Mouse (Mus musculus) CH12.LX (cell line): ENCODE measurements at regions not wholly inside any gene's neighbourhood (a gene's known extent, or its start where the extent isn't known, plus 50 kb on each side); places are given as distances from the start of the nearest gene placed in this dataset.

Source experiments
- DNase-seq: peaks from one replicate; pipeline ENCODE4 v3.0.0-alpha.2; 2013; ENCODE audit errors: extremely low read depth
- H3K27ac ChIP-seq: 2 replicates; pipeline ENCODE4 v1.5.1; 2012; ENCODE audit warnings: low read depth, mild to moderate bottlenecking, control low read depth, moderate library complexity; ENCODE audit not compliant: insufficient read depth
- H3K27me3 ChIP-seq: replicated peaks from 2 replicates; pipeline ENCODE3; 2012; ENCODE audit warnings: inconsistent platforms
- H3K36me3 ChIP-seq, 2 experiments: replicated peaks in 1 of 2; 2 replicates each; pipeline versions ENCODE3 to v1.6.1; 2012; ENCODE audit warnings: inconsistent platforms in 1 of 2, low read length in 1 of 2, mild to moderate bottlenecking in 1 of 2, mixed read lengths in 1 of 2, moderate library complexity in 1 of 2; ENCODE audit not compliant: control insufficient read depth in 1 of 2, insufficient read depth in 1 of 2
- H3K4me1 ChIP-seq, 2 experiments: 2 replicates each; pipeline ENCODE4 v1.6.1; 2012; ENCODE audit warnings: inconsistent platforms in 1 of 2, moderate library complexity in 1 of 2; ENCODE audit not compliant: insufficient read depth in 2 of 2, control insufficient read depth in 1 of 2
- H3K4me2 ChIP-seq: 2 replicates; pipeline ENCODE4 v1.6.1; 2012; ENCODE audit warnings: low read depth, mild to moderate bottlenecking, control low read depth; ENCODE audit not compliant: poor library complexity, insufficient read depth, severe bottlenecking
- H3K4me3 ChIP-seq, 3 experiments: fragments of 150-350 bp in 1 of 3; sonication (generic) in 1 of 3; replicated peaks in 1 of 3; 2 replicates each; pipeline versions ENCODE3 to v1.5.1; 2011 to 2012; ENCODE audit warnings: low read depth in 2 of 3, low read length in 2 of 3, mild to moderate bottlenecking in 2 of 3, moderate library complexity in 2 of 3, control low read depth in 1 of 3, improper control_type of control experiment in 1 of 3, inconsistent platforms in 1 of 3, mixed read lengths in 1 of 3; ENCODE audit not compliant: poor library complexity in 1 of 3
- H3K79me2 ChIP-seq: replicated peaks from 2 replicates; pipeline ENCODE4 v1.6.1; 2012; ENCODE audit warnings: mild to moderate bottlenecking, moderate library complexity; ENCODE audit not compliant: control insufficient read depth, poor library complexity, insufficient read depth, severe bottlenecking; ENCODE audit errors: extremely low read depth
- H3K9ac ChIP-seq: 2 replicates; pipeline ENCODE4 v1.6.1; 2012; ENCODE audit warnings: low read depth, mild to moderate bottlenecking, control low read depth, moderate library complexity; ENCODE audit not compliant: insufficient read depth
- H3K9me3 ChIP-seq: replicated peaks from 2 replicates; pipeline ENCODE3; 2012; ENCODE audit warnings: low read length, inconsistent platforms, mixed read lengths
- BHLHE40 ChIP-seq: IDR thresholded peaks from 2 replicates; pipeline ENCODE4 v1.6.1; 2011; ENCODE audit warnings: mild to moderate bottlenecking, low read depth, low read length, improper control_type of control experiment
- CHD2 ChIP-seq: IDR thresholded peaks from 2 replicates; pipeline ENCODE4 v1.6.1; 2011; ENCODE audit warnings: low read length, improper control_type of control experiment
- CTCF ChIP-seq, 2 experiments: IDR thresholded peaks in 1 of 2; conservative IDR thresholded peaks in 1 of 2; 2 replicates each; pipeline ENCODE4 v1.5.1; 2011 to 2012; ENCODE audit warnings: low read depth in 2 of 2, low read length in 2 of 2, improper control_type of control experiment in 1 of 2, inconsistent platforms in 1 of 2, mild to moderate bottlenecking in 1 of 2, moderate library complexity in 1 of 2
- ELF1 ChIP-seq: IDR thresholded peaks from 2 replicates; pipeline ENCODE4 v1.6.1; 2014; ENCODE audit warnings: low read depth, mild to moderate bottlenecking, inconsistent platforms, low read length, improper control_type of control experiment
- EP300 ChIP-seq: IDR thresholded peaks from 2 replicates; pipeline ENCODE4 v1.6.1; 2011; ENCODE audit warnings: low read length, improper control_type of control experiment
- ETS1 ChIP-seq: conservative IDR thresholded peaks from 2 replicates; pipeline ENCODE4 v1.6.1; 2012; ENCODE audit warnings: low read depth, mild to moderate bottlenecking, inconsistent platforms, low read length, improper control_type of control experiment, moderate library complexity
- GABPA ChIP-seq: IDR thresholded peaks from 2 replicates; pipeline ENCODE4 v1.6.1; 2012; ENCODE audit warnings: low read depth, low read length, improper control_type of control experiment, inconsistent platforms; ENCODE audit not compliant: insufficient replicate concordance
- HCFC1 ChIP-seq: IDR thresholded peaks from 2 replicates; pipeline ENCODE4 v1.6.1; 2012; ENCODE audit warnings: low read depth, mild to moderate bottlenecking, inconsistent platforms, low read length, improper control_type of control experiment
- IRF4 ChIP-seq: IDR thresholded peaks from 2 replicates; pipeline ENCODE4 v1.6.1; 2014; ENCODE audit warnings: low read depth, mild to moderate bottlenecking, inconsistent platforms, low read length, improper control_type of control experiment
- JUN ChIP-seq: IDR thresholded peaks from 2 replicates; pipeline ENCODE4 v1.6.1; 2011; ENCODE audit warnings: low read depth, mild to moderate bottlenecking, low read length, improper control_type of control experiment, moderate library complexity; ENCODE audit not compliant: insufficient read depth
- JUND ChIP-seq: conservative IDR thresholded peaks from 2 replicates; pipeline ENCODE4 v1.6.1; 2011; ENCODE audit warnings: low read depth, low read length, improper control_type of control experiment
- KAT2A ChIP-seq: IDR thresholded peaks from 2 replicates; pipeline ENCODE4 v1.6.1; 2012; ENCODE audit warnings: low read length, improper control_type of control experiment, inconsistent platforms; ENCODE audit not compliant: insufficient replicate concordance
- MAFK ChIP-seq: IDR thresholded peaks from 2 replicates; pipeline ENCODE4 v1.6.1; 2011; ENCODE audit warnings: low read length, improper control_type of control experiment; ENCODE audit not compliant: insufficient replicate concordance
- MAZ ChIP-seq: IDR thresholded peaks from 2 replicates; pipeline ENCODE4 v1.6.1; 2012; ENCODE audit warnings: low read depth, mild to moderate bottlenecking, inconsistent platforms, low read length, improper control_type of control experiment, moderate library complexity
- NELFE ChIP-seq: IDR thresholded peaks from 2 replicates; pipeline ENCODE4 v1.6.1; 2011; ENCODE audit warnings: low read depth, low read length, improper control_type of control experiment
- NRF1 ChIP-seq: IDR thresholded peaks from 2 replicates; pipeline ENCODE4 v1.6.1; 2014; ENCODE audit warnings: low read depth, mild to moderate bottlenecking, inconsistent platforms, low read length, improper control_type of control experiment, moderate library complexity
- POLR2A ChIP-seq: IDR thresholded peaks from 2 replicates; pipeline ENCODE4 v1.6.1; 2011; ENCODE audit warnings: low read depth, mild to moderate bottlenecking, improper control_type of control experiment, low read length
- TBP ChIP-seq: conservative IDR thresholded peaks from 2 replicates; pipeline ENCODE4 v1.6.1; 2011; ENCODE audit warnings: low read depth, low read length, improper control_type of control experiment
- TCF12 ChIP-seq: IDR thresholded peaks from 2 replicates; pipeline ENCODE4 v1.6.1; 2014; ENCODE audit warnings: low read depth, mild to moderate bottlenecking, inconsistent platforms, low read length, improper control_type of control experiment
- UBTF ChIP-seq: IDR thresholded peaks from 2 replicates; pipeline ENCODE4 v1.6.1; 2012; ENCODE audit warnings: low read depth, mild to moderate bottlenecking, inconsistent platforms, low read length, improper control_type of control experiment, moderate library complexity
- USF1 ChIP-seq: IDR thresholded peaks from 2 replicates; pipeline ENCODE4 v1.6.1; 2014; ENCODE audit warnings: low read depth, mild to moderate bottlenecking, inconsistent platforms, low read length, improper control_type of control experiment
- ZKSCAN1 ChIP-seq: IDR thresholded peaks from 2 replicates; pipeline ENCODE4 v1.6.1; 2012; ENCODE audit warnings: low read depth, inconsistent platforms, low read length, improper control_type of control experiment, borderline replicate concordance
- dilution Hi-C: fragments of 300-500 bp; cut with MboI; formaldehyde crosslinking; loops from 2 replicates; pipeline ENCODE4 v1.14.3; 2020; ENCODE audit warnings: low sequenced_read_pairs; ENCODE audit not compliant: extremely low pct_unique_long_range_greater_than_20kb, extremely low pct_ligation_motif_present
- in situ Hi-C: fragments of 300-500 bp; cut with MboI; formaldehyde crosslinking; loops from 3 replicates; pipeline ENCODE4 v1.14.3; 2019; ENCODE audit warnings: low sequenced_read_pairs, low pct_ligation_motif_present, low pct_unique_long_range_greater_than_20kb, mixed read lengths

- no peak for TF ChIP-seq TBP
- TF ChIP-seq HCFC1 = no peak
- TF ChIP-seq CHD2 = no peak
- no peak for TF ChIP-seq USF1
- TF ChIP-seq ZKSCAN1 = no peak
- no peak for TF ChIP-seq MAFK
- no peak for TF ChIP-seq POLR2A
- no peak for TF ChIP-seq BHLHE40
- no peak for TF ChIP-seq GABPA
- TF ChIP-seq NRF1 = no peak
- no peak for TF ChIP-seq JUND
- no peak for TF ChIP-seq MAZ
- no peak for TF ChIP-seq UBTF
- TF ChIP-seq TCF12 = no peak
- TF ChIP-seq ELF1 = no peak
- no peak for TF ChIP-seq IRF4
- TF ChIP-seq NELFE = no peak
- TF ChIP-seq ETS1 = no peak
- H3K4me1 ChIP-seq = no peaks in the 10 kb centered on the region
- H3K4me3 ChIP-seq = no peak overlapping the region
- no peak overlapping the region for H3K4me2 ChIP-seq
- in situ Hi-C loops (no loop called here), dilution Hi-C loops (no loop called here)
- H3K27ac ChIP-seq = no peak overlapping the region
- no peaks in the 10 kb centered on the region for H3K9me3 ChIP-seq
- no peak overlapping the region for H3K9ac ChIP-seq
- no peaks in the 10 kb centered on the region for H3K27me3 ChIP-seq
- H3K79me2 ChIP-seq = no peaks in the 10 kb centered on the region
- no peak for DNase-seq
- no peaks in the 10 kb centered on the region for H3K36me3 ChIP-seq
These were observed 123.4 kb upstream of the AI593442 start for GRCm38 (mm10) chr9:52802969-52803368.

GRCm38 (mm10) chr9:52801801-52802200 lies 122.2 kb upstream of the AI593442 start:
- no peaks in the 10 kb centered on the region for H3K27me3 ChIP-seq
- no peaks in the 10 kb centered on the region for H3K79me2 ChIP-seq
- in situ Hi-C loops = no loop called here
- no peaks in the 10 kb centered on the region for H3K9me3 ChIP-seq
- dilution Hi-C loops = no loop called here
- no peaks in the 10 kb centered on the region for H3K4me1 ChIP-seq
- no peak overlapping the region for H3K4me2 ChIP-seq
- H3K9ac ChIP-seq = no peak overlapping the region
- DNase-seq = no peak
- no peaks in the 10 kb centered on the region for H3K36me3 ChIP-seq
- H3K27ac ChIP-seq = no peak overlapping the region
- no peak for TF ChIP-seq EP300
- no peak for TF ChIP-seq JUND
- TF ChIP-seq CHD2 = no peak
- TF ChIP-seq CTCF (conservative IDR thresholded peaks at IDR 0.05 in 1 of 2, IDR thresholded peaks at IDR 0.05 in 1 of 2; ENCODE audit: low read depth in 2 of 2, low read length in 2 of 2) = no peak
- no peak for TF ChIP-seq KAT2A
- no peak for TF ChIP-seq JUN
- no peak for TF ChIP-seq ETS1
- TF ChIP-seq, all 38 proteins: peak for 0
- no peak overlapping the region for H3K4me3 ChIP-seq
